Mouse (Mus musculus) bone marrow, adult 2 months (tissue): ENCODE data around the gene Gramd1b.

Experiments used
- CTCF ChIP-seq: fragments of 200-500 bp; IDR thresholded peaks from 2 replicates; pipeline ENCODE4 v1.5.1; 2011; ENCODE audit warnings: low read length, control low read depth; ENCODE audit not compliant: control insufficient read depth, insufficient read depth
- POLR2A ChIP-seq: fragments of 200-500 bp; IDR thresholded peaks from 2 replicates; pipeline ENCODE4 v1.6.1; 2011; ENCODE audit warnings: low read depth, mild to moderate bottlenecking, control low read depth, low read length, borderline replicate concordance; ENCODE audit not compliant: control insufficient read depth

GRCm38 (mm10) chr9:40324232-40324792 is 206.9 kb downstream of the Gramd1b start:
- TF ChIP-seq CTCF (no peak), POLR2A (no peak)
